Mouse (Mus musculus): Measurements from ENCODE around the gene St3gal6.
"Not testable (repeated sequence)": the region's sequence is repeated elsewhere in the genome, so short reads cannot be mapped to it uniquely, and the experiment has no call there.

St3gal6 gene

GRCm38 (mm10) chr16:58474875-58475274 is 49.2 kb downstream of the St3gal6 start:
- DNase-seq = no peak

DNA sequence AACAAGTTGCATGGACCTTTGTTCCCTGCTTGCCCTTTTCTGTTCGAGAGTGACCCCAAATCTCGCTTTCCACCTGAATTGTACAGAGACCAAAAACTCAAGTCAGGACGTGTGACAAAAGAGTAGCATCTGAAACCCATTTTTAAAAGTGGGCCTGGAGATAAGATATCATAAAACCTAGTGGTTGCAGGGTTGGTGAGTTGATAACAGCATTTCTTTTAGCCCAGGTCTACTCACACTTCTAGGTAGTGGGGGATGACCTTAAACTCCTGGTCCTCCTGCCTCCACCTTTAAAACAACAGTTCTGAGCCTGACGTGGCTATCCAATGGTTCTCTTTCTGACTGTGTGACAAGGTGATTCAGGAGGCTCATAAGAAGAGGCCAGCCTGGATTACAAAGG is 53.2 kb downstream of the St3gal6 start:
- no peak for DNase-seq

- DNase-seq = no peak
Measured at GRCm38 (mm10) chr16:58470061-58470460, 54.0 kb downstream of the St3gal6 start.

DNA sequence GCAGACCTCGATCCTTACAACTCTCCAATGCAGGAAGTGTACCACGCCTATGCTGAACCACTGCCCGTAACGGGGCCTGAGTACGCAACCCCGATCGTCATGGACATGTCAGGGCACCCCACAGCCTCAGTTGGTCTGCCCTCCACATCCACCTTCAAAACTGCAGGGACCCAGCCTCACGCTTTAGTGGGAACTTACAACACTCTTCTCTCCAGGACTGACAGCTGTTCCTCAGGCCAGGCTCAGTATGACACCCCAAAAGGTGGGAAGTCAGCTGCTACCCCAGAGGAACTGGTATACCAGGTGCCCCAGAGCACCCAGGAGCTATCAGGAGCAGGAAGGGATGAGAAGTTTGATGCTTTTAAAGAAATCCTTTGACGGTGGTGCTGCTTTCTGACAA is 58.6 kb downstream of the St3gal6 start:
- no peak for DNase-seq

DNA sequence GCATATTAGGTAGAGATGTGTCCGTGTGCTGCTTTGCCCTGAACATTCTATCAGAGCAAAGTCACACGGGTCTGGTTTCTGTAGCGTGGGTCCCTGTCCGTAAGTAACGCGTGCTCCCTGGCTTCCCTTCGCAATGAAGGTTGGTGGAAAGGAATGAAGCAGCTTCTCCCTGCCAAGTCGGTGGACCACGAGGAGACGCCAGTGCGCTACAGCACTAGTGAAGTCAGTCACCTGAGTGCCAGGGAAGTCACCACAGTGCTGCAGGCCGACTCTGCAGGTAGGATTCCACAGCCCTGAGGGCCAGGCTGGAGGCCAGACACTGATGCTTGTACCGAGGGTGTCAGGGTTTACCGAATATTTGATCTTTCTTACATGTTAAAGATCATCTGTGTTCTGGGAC is 60.0 kb downstream of the St3gal6 start:
- DNase-seq = no peak

- no peak for DNase-seq
Measured at GRCm38 (mm10) chr16:58462519-58462918, 61.5 kb downstream of the St3gal6 start.

GRCm38 (mm10) chr16:58461856-58462518 is 62.1 kb downstream of the St3gal6 start:
- DNase-seq = no peak

GRCm38 (mm10) chr16:58460386-58460785 is 63.7 kb downstream of the St3gal6 start:
- DNase-seq = no peak

DNA sequence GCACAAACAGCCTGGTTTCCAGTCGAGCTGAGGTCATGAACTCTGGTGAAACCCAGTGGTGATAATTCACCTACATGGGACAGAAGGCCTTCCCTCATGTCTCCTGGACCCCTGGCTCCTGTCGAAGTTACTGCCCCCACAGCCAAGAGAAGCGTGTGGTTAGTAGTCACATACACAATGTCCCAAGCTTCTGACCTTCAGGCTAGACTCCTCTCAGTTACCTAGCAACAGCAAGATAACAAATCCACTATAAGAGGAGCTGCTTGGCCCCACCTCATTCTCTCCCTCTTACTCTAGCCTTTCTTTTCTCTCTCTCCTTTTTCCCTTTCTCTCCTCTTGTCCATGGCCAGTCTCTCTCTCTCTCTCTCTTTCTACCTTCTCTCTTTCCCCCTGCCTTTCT is 64.1 kb downstream of the St3gal6 start:
- DNase-seq = not testable (repeated sequence)

- no peak for DNase-seq
Measured at GRCm38 (mm10) chr16:58456991-58457390, 67.1 kb downstream of the St3gal6 start.

DNA sequence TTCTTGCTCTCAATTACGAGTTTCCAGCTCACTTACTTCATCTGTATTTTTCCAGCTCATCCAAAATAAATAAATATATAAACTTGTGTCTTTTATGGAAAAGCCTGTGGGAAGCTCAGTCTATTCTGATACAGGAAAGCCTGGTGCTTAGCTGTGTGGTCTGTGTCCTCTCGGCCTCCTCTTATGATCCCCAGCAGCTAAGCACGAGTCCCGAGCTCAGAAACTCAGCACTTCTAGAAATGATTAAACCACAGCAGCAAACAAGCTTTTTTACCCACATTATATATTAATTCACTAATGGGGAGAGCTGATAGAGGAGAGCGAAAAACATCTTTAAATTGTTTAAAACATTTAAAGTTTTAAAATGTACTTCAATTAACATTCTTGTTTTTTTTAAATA is 67.6 kb downstream of the St3gal6 start:
- DNase-seq = no peak

- no peak for DNase-seq
Measured at GRCm38 (mm10) chr16:58455118-58455517, 68.9 kb downstream of the St3gal6 start.

DNA sequence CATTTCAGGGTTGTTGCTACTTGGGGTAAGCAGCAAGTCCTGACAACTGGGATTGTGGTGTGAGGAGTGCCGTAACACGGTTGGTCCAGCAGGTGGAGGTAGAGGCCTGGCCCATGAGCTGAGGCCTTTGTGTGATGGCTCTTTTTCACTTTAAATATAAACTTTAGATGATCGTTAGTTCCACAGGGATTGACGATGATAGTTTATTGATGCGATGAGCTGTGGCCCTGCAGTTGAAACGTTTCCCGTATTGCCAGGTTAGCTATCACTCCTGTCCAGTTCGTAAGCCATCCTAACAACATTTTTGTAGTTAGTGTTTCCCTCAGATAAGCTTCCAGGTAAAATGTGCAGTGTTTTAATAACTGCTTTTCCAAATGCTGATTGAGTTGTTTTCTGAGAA is 69.4 kb downstream of the St3gal6 start:
- DNase-seq = peak; percentile 54 to 73

GRCm38 (mm10) chr16:58453820-58454219 is 70.2 kb downstream of the St3gal6 start:
- DNase-seq = no peak

DNA sequence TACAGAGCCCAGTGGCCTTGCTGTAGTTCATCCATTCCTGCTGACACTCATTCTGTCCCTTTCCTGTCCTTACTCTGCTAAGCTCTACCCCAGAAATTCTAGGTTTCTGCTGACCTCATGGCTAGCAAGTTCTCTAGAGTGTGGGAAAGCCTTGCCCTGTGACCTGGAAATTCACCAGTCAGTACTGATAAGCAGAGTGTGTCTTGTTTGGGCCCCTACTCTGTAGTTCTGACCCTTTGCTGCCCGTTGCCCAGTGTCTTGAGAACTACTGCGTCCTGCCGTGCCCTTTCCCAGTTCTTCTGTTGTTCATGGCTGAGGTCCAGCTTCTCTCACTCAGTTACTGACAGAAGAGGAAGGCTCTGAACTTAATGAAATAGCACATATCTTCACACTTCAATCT is 70.9 kb downstream of the St3gal6 start:
- no peak for DNase-seq

- no peak for DNase-seq
Measured at GRCm38 (mm10) chr16:58451647-58452046, 72.4 kb downstream of the St3gal6 start.

DNA sequence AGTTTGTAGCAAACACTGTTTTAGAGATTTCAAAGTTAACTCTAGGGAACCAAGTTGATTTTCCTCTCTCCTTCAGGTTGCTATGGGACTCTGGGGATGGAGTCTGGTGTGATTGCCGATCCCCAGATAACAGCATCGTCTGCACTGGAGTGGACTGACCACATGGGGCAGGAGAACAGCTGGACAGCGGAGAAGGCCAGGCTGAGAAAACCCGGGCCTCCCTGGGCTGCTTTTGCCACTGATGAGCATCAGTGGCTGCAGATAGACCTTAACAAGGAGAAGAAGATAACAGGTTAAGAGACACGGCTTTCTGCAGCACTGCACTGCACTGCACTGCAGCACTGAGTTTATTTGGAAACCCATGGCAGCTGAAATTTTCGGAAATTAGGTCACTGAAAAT is 73.4 kb downstream of the St3gal6 start:
- DNase-seq = no peak

GRCm38 (mm10) chr16:58449073-58449472 is 75.0 kb downstream of the St3gal6 start:
- DNase-seq = no peak

- DNase-seq = peak in 1 of 2 experiments; percentile 26
Measured at GRCm38 (mm10) chr16:58446281-58447259, 77.5 kb downstream of the St3gal6 start.

- no peak for DNase-seq
Measured at GRCm38 (mm10) chr16:58444735-58445134, 79.3 kb downstream of the St3gal6 start.

- no peak for DNase-seq
Measured at GRCm38 (mm10) chr16:58432384-58432783, 91.7 kb downstream of the St3gal6 start.

DNA sequence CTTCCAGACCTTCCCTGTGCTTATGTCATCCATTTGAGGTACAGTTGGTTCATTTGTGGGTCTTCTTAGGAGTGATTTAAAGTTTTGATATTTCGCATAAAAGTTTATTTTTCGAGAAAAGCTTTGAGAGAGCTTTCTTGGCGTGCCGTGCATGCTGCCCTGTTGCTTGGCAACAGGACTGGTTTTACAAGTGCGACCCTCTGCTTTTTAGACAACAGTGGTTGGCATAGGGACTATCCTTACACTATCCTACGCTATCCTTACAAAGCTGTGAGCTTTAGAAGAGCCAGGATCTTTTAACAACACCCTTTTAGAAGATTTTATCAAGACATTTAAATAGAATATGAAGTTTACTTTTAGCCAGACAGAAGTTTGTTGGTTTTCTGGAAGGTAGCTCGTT is 93.8 kb downstream of the St3gal6 start:
- no peak for DNase-seq

DNA sequence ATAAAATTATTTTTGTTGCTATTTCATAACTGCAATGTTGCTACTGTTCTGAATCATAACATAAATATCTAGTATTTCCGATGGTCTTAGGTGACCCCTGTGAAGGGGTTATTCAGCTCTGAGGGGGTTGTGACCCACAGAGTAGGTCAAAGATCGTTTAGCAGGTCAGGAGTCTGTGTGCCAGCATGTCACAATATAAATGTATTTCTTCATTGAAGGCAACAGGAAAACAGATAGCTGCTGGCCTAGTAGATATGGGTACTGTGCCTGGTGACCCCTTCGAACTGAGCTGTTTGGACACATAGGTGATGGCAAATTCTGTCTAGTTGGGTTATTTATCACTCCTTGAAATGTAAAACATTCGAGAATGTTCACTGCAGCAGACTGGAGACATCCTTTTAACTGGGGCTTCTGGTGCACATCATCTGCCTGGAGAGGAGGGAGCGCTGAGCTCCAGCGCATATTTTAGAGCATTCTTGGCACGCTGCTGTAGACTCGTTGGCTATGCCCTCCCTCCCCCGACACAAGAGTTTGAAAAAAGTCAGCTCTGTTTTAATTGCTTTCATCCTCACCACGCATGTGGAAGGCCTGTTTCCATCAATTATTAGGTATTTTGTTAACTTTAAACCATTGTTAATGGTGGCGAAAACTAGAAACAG is 102.2 kb downstream of the St3gal6 start:
- DNase-seq = peak; percentile 15 to 49
